Mouse (Mus musculus) embryonic fibroblast, embryonic 13.5 days (primary cell): ENCODE measurements around the gene Tiam1. TPM values are rescaled to one million over a fixed set of nuclear protein-coding genes. Genes with fewer than 3 reads are reported as not detected.

Experiments used
- H3K27ac ChIP-seq: 2 replicates; pipeline ENCODE4 v1.5.1; 2012; ENCODE audit warnings: low read length, control low read depth, inconsistent platforms; ENCODE audit not compliant: insufficient read depth
- H3K4me1 ChIP-seq: 2 replicates; pipeline ENCODE4 v1.6.1; 2011; ENCODE audit warnings: low read length; ENCODE audit not compliant: control insufficient read depth, insufficient read depth
- H3K4me3 ChIP-seq: 2 replicates; pipeline ENCODE4 v1.5.1; 2011; ENCODE audit warnings: mild to moderate bottlenecking, control low read depth, low read length; ENCODE audit not compliant: insufficient read depth
- CTCF ChIP-seq: IDR thresholded peaks from 2 replicates; pipeline ENCODE4 v1.5.1; 2011; ENCODE audit warnings: mild to moderate bottlenecking, control low read depth, low read length, moderate library complexity, borderline replicate concordance; ENCODE audit not compliant: insufficient read depth
- POLR2A ChIP-seq: IDR thresholded peaks from 2 replicates; pipeline ENCODE4 v1.6.1; 2011; ENCODE audit warnings: low read depth, mild to moderate bottlenecking, control low read depth, low read length, moderate library complexity
- polyA plus RNA-seq: library from polyadenylated mRNA; stranded (reverse); fragments of >200 nt; gene quantifications from 2 replicates; pipeline ENCODE4 v1.2.4, GENCODE M21; 2011; ENCODE audit warnings: low read depth; ENCODE audit not compliant: missing spikeins, insufficient read length

The Tiam1 gene
- polyA plus RNA-seq, 1 experiment: 17.8 TPM

GRCm38 (mm10) chr16:89986672-89987362 is 156.8 kb downstream of the Tiam1 start:
- Histone ChIP-seq H3K27ac (no peak overlapping the region), H3K4me1 (peaks cover 3% of the 10 kb centered on the region; the same call in 1 of the 2 replicates)
- TF ChIP-seq CTCF (no peak), POLR2A (no peak)

GRCm38 (mm10) chr16:89985702-89986481 is 157.7 kb downstream of the Tiam1 start:
- no peaks in the 10 kb centered on the region for H3K4me1 ChIP-seq
- TF ChIP-seq POLR2A (no peak), CTCF (no peak)
- H3K27ac ChIP-seq: no peak overlapping the region
- no peak overlapping the region for H3K4me3 ChIP-seq

More at GRCm38 (mm10) chr16:89986672-89987362, 156.8 kb downstream of the Tiam1 start:
- H3K4me3 ChIP-seq: no peak overlapping the region

- no peak overlapping the region for H3K27ac ChIP-seq
- H3K4me3 ChIP-seq: no peak overlapping the region
- no peak for TF ChIP-seq POLR2A
- no peak for TF ChIP-seq CTCF
- no peaks in the 10 kb centered on the region for H3K4me1 ChIP-seq
Observed at GRCm38 (mm10) chr16:89980075-89980744, 163.4 kb downstream of the Tiam1 start.

GRCm38 (mm10) chr16:89975441-89975840 is 168.1 kb downstream of the Tiam1 start:
- no peak overlapping the region for H3K4me3 ChIP-seq
- no peak overlapping the region for H3K27ac ChIP-seq
- TF ChIP-seq POLR2A: no peak
- H3K4me1 ChIP-seq: no peaks in the 10 kb centered on the region

- Histone ChIP-seq H3K4me1 (no peaks in the 10 kb centered on the region), H3K27ac (no peak overlapping the region), H3K4me3 (no peak overlapping the region)
- TF ChIP-seq CTCF: no peak
- no peak for TF ChIP-seq POLR2A
Observed at GRCm38 (mm10) chr16:89973814-89974712, 169.5 kb downstream of the Tiam1 start.

GRCm38 (mm10) chr16:89972854-89973487 is 170.6 kb downstream of the Tiam1 start:
- Histone ChIP-seq H3K4me3 (no peak overlapping the region), H3K27ac (no peak overlapping the region), H3K4me1 (no peaks in the 10 kb centered on the region)
- TF ChIP-seq POLR2A (no peak), CTCF (no peak)

GRCm38 (mm10) chr16:89972018-89972417 is 171.6 kb downstream of the Tiam1 start:
- TF ChIP-seq POLR2A: no peak
- TF ChIP-seq CTCF: no peak
- no peaks in the 10 kb centered on the region for H3K4me1 ChIP-seq

GRCm38 (mm10) chr16:89968058-89968457 is 175.5 kb downstream of the Tiam1 start:
- TF ChIP-seq POLR2A (no peak), CTCF (no peak)
- H3K4me3 ChIP-seq: no peak overlapping the region
- no peaks in the 10 kb centered on the region for H3K4me1 ChIP-seq
- no peak overlapping the region for H3K27ac ChIP-seq

More at GRCm38 (mm10) chr16:89972018-89972417, 171.6 kb downstream of the Tiam1 start:
- no peak overlapping the region for H3K4me3 ChIP-seq
- H3K27ac ChIP-seq: no peak overlapping the region

- H3K27ac ChIP-seq: no peak overlapping the region
Observed at GRCm38 (mm10) chr16:89962876-89963275, 180.7 kb downstream of the Tiam1 start.

More at GRCm38 (mm10) chr16:89962876-89963275, 180.7 kb downstream of the Tiam1 start:
- Histone ChIP-seq H3K4me1 (no peaks in the 10 kb centered on the region), H3K4me3 (no peak overlapping the region)
- TF ChIP-seq CTCF (no peak), POLR2A (no peak)
